Mouse (Mus musculus) thymus, postnatal 0 days (tissue): ENCODE measurements around the gene Tinf2. TPM values are rescaled to one million over a fixed set of nuclear protein-coding genes. Genes with fewer than 3 reads are reported as not detected.
A peak's percentile ranks its signal among the peaks of the same experiment; 100 is the strongest.

Source experiments
- DNase-seq: peaks from one replicate; pipeline ENCODE4 v3.0.0-alpha.2; 2015; ENCODE audit warnings: low spot score
- polyA plus RNA-seq: library from polyadenylated mRNA; unstranded; fragments of >200 nt; fragmentation: Nextera tagmentation; extraction: Ambion mirVana; gene quantifications from 2 replicates; pipeline ENCODE4 v1.2.1, GENCODE M21; 2015

The Tinf2 gene
- 55.4 and 57.7 TPM in 2 replicates for polyA plus RNA-seq

- peak; percentile 97 for DNase-seq
Measured at GRCm38 (mm10) chr14:55681160-55682117, at the start of gene Tinf2. Gene Tinf2, minus strand, starts transcription at chr14:55681820.

- DNase-seq = no peak
Measured at GRCm38 (mm10) chr14:55730531-55731032, 49.0 kb upstream of the Tinf2 start.

DNA sequence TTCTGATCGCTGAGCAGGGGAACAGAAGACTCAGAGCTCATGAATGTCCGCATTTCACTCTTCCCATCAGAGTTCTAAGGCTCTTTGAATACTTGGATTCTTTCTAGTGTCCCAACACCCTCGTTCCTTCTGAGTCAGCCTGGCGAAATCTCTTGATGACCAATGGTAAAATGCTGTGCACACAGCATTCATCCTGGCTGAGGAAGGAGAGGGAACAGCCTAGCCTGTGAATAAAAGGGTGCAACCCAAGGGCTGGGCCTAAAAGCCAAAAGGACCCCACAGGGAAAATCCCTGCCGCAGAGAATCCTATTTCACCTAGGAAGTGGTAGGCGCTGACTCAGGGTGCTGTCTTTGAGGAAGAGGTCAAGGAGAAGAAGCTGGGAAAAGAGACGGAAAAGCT is 48.5 kb upstream of the Tinf2 start:
- no peak for DNase-seq

- no peak for DNase-seq
Measured at GRCm38 (mm10) chr14:55727889-55728685, 46.5 kb upstream of the Tinf2 start.

DNA sequence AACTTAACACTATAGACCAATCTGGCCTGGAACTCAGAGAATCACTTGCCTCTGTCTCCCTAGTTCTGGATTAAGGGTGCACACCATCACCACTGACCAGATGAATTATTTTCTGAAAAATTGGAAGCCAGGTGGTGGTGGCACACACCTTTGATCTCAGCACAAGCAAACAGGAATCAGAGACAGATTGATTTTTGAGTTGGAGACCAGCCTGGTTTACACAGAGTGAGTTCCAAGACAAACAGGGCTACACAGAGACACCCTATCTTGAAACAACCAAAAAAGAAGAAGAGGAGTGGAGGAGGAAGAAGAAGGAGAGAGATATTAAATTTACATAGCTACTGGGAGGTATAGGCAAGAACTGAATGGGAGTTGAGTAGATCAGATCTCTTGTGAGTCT is 44.6 kb upstream of the Tinf2 start:
- DNase-seq = no peak

DNA sequence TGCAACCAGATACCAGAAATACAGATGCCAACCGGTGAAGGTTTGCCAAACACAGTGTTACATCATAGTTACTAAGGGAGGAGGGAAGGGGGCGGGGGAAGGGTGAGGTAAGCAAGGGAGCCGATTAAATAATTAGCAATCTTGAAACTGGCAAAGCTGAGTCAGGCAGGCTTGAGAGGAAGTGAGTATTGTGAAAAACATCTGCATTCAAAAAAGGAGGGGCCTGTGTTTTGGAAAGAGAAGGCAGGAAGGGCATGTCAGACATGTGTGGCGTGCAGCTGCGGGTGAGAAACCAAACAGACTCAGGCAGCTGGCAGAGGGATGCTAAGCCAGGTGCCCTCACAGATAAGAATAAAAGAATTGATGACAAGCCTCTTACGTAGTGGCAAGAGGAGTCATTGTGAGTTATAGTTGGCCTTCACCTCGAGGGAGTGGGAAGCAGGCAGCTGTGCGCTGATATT is 42.8 kb upstream of the Tinf2 start:
- DNase-seq = peak; percentile 92

GRCm38 (mm10) chr14:55723433-55723832 is 41.8 kb upstream of the Tinf2 start:
- no peak for DNase-seq

GRCm38 (mm10) chr14:55722438-55722945 is 40.9 kb upstream of the Tinf2 start:
- no peak for DNase-seq

DNA sequence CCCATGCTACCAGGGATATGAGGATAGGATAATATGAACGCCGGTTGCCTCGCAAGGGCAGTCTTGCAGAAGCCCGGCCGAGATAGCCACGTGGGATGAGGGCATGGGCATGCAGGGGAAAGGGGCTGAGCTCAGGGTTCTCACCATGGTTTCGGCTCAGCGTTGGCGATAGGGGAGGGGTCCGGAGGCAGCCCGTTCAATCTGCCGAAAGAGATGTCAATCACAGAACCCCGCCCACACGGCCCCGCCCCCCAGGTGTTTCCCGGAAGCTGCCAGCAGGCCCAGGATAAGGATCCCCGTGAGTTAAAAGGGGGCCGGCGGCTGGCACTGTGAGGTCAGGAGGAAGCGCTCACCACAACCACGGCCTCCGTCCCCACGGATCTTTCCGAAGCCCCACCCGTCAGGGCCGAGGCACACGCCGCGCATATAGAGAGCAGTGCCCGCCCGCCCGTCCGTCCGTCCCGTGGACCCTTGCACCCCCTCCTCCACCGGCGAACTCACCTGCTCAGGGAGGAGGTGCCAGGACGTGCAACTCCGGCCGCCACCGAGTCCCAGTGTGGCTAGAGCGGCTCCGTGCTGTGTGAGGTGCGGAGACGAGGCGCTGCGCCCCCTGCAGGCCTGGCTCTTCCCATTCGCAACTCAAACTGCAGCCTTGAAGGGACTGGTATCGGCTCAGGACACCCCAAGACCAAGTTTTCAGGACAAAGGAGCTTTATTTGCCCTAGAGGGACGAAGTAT is 40.2 kb upstream of the Tinf2 start, which contains the start of gene Rabggta:
Rabggta (minus strand) TSS at position 564 of the 738 bp plus-strand sequence.
- DNase-seq = peak; percentile 94

GRCm38 (mm10) chr14:55721076-55721475 is 39.5 kb upstream of the Tinf2 start:
- DNase-seq = no peak

- DNase-seq = no peak
Measured at GRCm38 (mm10) chr14:55720666-55721065, 39.0 kb upstream of the Tinf2 start.

DNA sequence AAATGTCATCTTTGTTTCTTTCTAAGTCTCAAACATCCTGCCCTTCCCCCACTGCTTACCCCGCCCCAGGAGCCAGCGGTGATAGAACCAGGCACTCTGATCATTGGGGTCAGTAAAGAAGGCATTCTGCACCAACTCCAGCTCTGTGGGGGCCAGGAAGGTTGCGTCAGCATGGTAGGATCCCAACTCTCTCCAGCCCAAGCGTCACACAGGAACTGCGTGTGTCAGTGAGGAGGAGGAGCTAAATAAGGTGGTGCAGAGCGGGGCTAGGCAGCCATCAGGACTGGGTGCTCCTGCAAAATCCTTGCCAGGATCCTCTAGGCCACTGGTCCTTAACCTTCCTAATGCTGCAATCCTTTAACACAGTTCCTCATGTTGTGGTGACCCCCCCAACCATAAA is 38.1 kb upstream of the Tinf2 start:
- no peak for DNase-seq

DNA sequence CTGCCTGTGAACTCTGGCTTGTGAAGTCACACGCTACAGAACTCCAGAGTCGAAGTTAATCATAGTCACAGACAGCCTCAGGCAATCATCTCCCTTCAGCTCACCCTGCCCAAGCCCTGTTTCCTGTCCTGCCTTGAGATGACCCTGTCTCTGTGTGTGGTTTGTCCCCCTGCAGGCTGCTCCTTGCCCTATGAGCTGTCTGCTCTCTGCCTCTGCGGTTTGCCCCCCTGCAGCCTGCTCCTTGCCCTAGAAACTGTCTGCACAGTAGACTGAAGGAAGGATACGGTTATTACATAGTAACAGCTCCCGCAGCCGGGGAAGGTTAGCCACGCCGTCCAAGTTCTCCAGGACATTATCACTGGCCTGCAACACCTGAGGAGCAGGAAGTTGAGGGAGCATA is 35.3 kb upstream of the Tinf2 start:
- no peak for DNase-seq

- no peak for DNase-seq
Measured at GRCm38 (mm10) chr14:55716271-55716670, 34.7 kb upstream of the Tinf2 start.

GRCm38 (mm10) chr14:55714893-55715292 is 33.3 kb upstream of the Tinf2 start:
- DNase-seq = no peak

DNA sequence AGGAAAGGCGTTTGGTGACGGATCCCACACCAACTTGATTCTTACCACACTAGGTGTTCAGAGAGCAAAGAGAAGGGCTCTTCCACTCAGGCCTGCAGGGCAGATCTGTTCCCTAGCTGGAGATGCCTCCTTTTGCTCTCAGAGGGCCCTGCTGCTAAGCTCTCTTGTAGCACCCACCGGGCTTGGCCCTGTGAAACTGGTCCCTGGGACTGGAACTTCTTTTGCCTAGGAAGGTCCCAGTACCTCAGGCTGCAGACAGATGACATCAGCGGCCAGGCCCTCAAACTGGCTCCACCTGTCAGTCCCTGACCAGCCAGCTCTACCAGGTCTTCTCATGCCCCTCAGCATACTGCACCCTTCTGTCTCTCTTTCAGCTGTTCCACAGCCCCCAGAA is 32.1 kb upstream of the Tinf2 start, which contains the start of gene Tgm1:
Tgm1 (minus strand) TSS at position 198 of the 394 bp plus-strand sequence.
- no peak for DNase-seq

- no peak for DNase-seq
Measured at GRCm38 (mm10) chr14:55713007-55713728, 31.5 kb upstream of the Tinf2 start.

- DNase-seq = no peak
Measured at GRCm38 (mm10) chr14:55711786-55712185, 30.2 kb upstream of the Tinf2 start.

GRCm38 (mm10) chr14:55709509-55709908 is 27.9 kb upstream of the Tinf2 start:
- DNase-seq = no peak

DNA sequence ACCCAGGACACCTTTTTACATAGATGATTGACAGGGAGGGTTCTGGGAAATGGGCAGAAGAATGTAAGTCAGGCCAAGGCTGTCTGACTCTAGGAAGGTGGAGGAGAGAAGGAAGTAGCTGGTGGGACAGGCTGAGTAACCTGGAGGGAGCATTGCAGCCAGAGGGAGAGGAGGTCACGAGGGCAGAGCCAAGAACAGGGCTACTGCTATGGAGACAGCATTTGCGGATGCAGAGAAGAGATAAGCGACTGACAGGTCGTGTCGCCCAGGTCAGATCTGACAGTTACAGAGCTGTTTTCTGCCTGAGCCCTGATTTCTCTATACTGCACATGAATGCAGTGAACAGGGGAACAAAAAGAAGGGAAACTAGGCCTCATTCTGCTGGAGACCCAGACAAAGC is 25.8 kb upstream of the Tinf2 start:
- DNase-seq = no peak
